Mouse (Mus musculus) MEL (cell line): ENCODE measurements around the gene Tmsb4x. TPM values are rescaled to one million over a fixed set of nuclear protein-coding genes. Genes with fewer than 3 reads are reported as not detected.

Experiments used
- DNase-seq: peaks from one replicate; pipeline ENCODE4 v3.0.0; 2011; ENCODE audit warnings: low read depth, low spot score
- H3K27ac ChIP-seq: 2 replicates; pipeline ENCODE4 v1.5.1; 2012; ENCODE audit warnings: low read depth, mild to moderate bottlenecking, control low read depth, low read length, moderate library complexity; ENCODE audit not compliant: control insufficient read depth
- H3K27me3 ChIP-seq, 2 experiments: fragments of 150-350 bp in 1 of 2; sonication (generic) in 1 of 2; 2 replicates each; pipeline ENCODE4 v1.6.1; 2012; ENCODE audit warnings: low read length in 2 of 2, mild to moderate bottlenecking in 2 of 2, improper control_type of control experiment in 1 of 2, moderate library complexity in 1 of 2; ENCODE audit not compliant: insufficient read depth in 2 of 2, control insufficient read depth in 1 of 2
- H3K36me3 ChIP-seq, 2 experiments: 2 replicates each; pipeline ENCODE4 v1.6.1; 2012 to 2014; ENCODE audit warnings: low read length in 2 of 2, improper control_type of control experiment in 1 of 2, inconsistent platforms in 1 of 2, mild to moderate bottlenecking in 1 of 2; ENCODE audit not compliant: insufficient read depth in 2 of 2, control insufficient read depth in 1 of 2
- H3K4me1 ChIP-seq, 2 experiments: fragments of 150-350 bp in 1 of 2; sonication (generic) in 1 of 2; 2 replicates each; pipeline ENCODE4 v1.6.1; 2012; ENCODE audit warnings: low read length in 2 of 2, improper control_type of control experiment in 1 of 2, mild to moderate bottlenecking in 1 of 2; ENCODE audit not compliant: insufficient read depth in 2 of 2, control insufficient read depth in 1 of 2
- H3K4me3 ChIP-seq, 2 experiments: fragments of 150-350 bp in 1 of 2; sonication (generic) in 1 of 2; 2 replicates each; pipeline ENCODE4 v1.5.1; 2012; ENCODE audit warnings: low read depth in 2 of 2, low read length in 2 of 2, mild to moderate bottlenecking in 2 of 2, moderate library complexity in 2 of 2, control low read depth in 1 of 2, improper control_type of control experiment in 1 of 2; ENCODE audit not compliant: control insufficient read depth in 1 of 2, insufficient read depth in 1 of 2
- H3K79me2 ChIP-seq: 2 replicates; pipeline ENCODE4 v1.6.1; 2012; ENCODE audit warnings: mild to moderate bottlenecking, low read length, moderate library complexity; ENCODE audit not compliant: control insufficient read depth, poor library complexity, insufficient read depth
- H3K9ac ChIP-seq: 2 replicates; pipeline ENCODE4 v1.6.1; 2012; ENCODE audit warnings: low read depth, mild to moderate bottlenecking, control low read depth, low read length, moderate library complexity; ENCODE audit not compliant: control insufficient read depth, poor library complexity, severe bottlenecking
- H3K9me3 ChIP-seq: fragments of 150-350 bp; sonication (generic); replicated peaks from 2 replicates; pipeline ENCODE4 v1.6.1; 2012; ENCODE audit warnings: mild to moderate bottlenecking, low read length, improper control_type of control experiment, moderate library complexity; ENCODE audit not compliant: insufficient read depth
- BHLHE40 ChIP-seq: IDR thresholded peaks from 2 replicates; pipeline ENCODE4 v1.6.1; 2012; ENCODE audit warnings: low read depth, mild to moderate bottlenecking, inconsistent platforms, low read length, improper control_type of control experiment, borderline replicate concordance
- CHD1 ChIP-seq: IDR thresholded peaks from 2 replicates; pipeline ENCODE4 v1.6.1; 2012; ENCODE audit warnings: low read depth, mild to moderate bottlenecking, inconsistent platforms, low read length, improper control_type of control experiment
- CHD2 ChIP-seq: IDR thresholded peaks from 2 replicates; pipeline ENCODE4 v1.6.1; 2011; ENCODE audit warnings: low read length, improper control_type of control experiment
- E2F4 ChIP-seq: IDR thresholded peaks from 2 replicates; pipeline ENCODE4 v1.6.1; 2011; ENCODE audit warnings: low read depth, low read length, improper control_type of control experiment, borderline replicate concordance
- EP300 ChIP-seq, 2 experiments: IDR thresholded peaks; 2 replicates each; pipeline ENCODE4 v1.6.1; 2011; ENCODE audit warnings: improper control_type of control experiment in 2 of 2, low read length in 2 of 2, low read depth in 1 of 2, mild to moderate bottlenecking in 1 of 2
- ETS1 ChIP-seq: IDR thresholded peaks from 2 replicates; pipeline ENCODE4 v1.6.1; 2012; ENCODE audit warnings: low read depth, mild to moderate bottlenecking, inconsistent platforms, low read length, improper control_type of control experiment, moderate library complexity
- GATA1 ChIP-seq: IDR thresholded peaks from 2 replicates; pipeline ENCODE4 v1.6.1; 2011; ENCODE audit warnings: low read depth, low read length, improper control_type of control experiment
- KAT2A ChIP-seq: conservative IDR thresholded peaks from 2 replicates; pipeline ENCODE4 v1.6.1; 2012; ENCODE audit warnings: low read depth, low read length, improper control_type of control experiment, inconsistent platforms
- MAFK ChIP-seq: IDR thresholded peaks from 2 replicates; pipeline ENCODE4 v1.6.1; 2011; ENCODE audit warnings: low read depth, mild to moderate bottlenecking, low read length, improper control_type of control experiment, borderline replicate concordance
- MAX ChIP-seq: IDR thresholded peaks from 2 replicates; pipeline ENCODE4 v1.6.1; 2011; ENCODE audit warnings: low read length, improper control_type of control experiment
- MEF2A ChIP-seq: IDR thresholded peaks from 2 replicates; pipeline ENCODE4 v1.6.1; 2014; ENCODE audit warnings: low read depth, mild to moderate bottlenecking, inconsistent platforms, low read length, improper control_type of control experiment; ENCODE audit not compliant: poor library complexity, insufficient replicate concordance, severe bottlenecking; ENCODE audit errors: extremely low read depth
- MYB ChIP-seq: IDR thresholded peaks from 2 replicates; pipeline ENCODE4 v1.6.1; 2011; ENCODE audit warnings: mild to moderate bottlenecking, low read depth, low read length, improper control_type of control experiment
- MYC ChIP-seq: IDR thresholded peaks from 2 replicates; pipeline ENCODE4 v1.6.1; 2011; ENCODE audit warnings: low read depth, mild to moderate bottlenecking, low read length, improper control_type of control experiment, moderate library complexity
- NELFE ChIP-seq: IDR thresholded peaks from 2 replicates; pipeline ENCODE4 v1.6.1; 2011; ENCODE audit warnings: low read depth, low read length, improper control_type of control experiment
- RAD21 ChIP-seq: IDR thresholded peaks from 2 replicates; pipeline ENCODE4 v1.6.1; 2011; ENCODE audit warnings: mild to moderate bottlenecking, low read depth, low read length, improper control_type of control experiment
- SMC3 ChIP-seq: IDR thresholded peaks from 2 replicates; pipeline ENCODE4 v1.6.1; 2011; ENCODE audit warnings: low read depth, low read length, improper control_type of control experiment
- TBP ChIP-seq: IDR thresholded peaks from 2 replicates; pipeline ENCODE4 v1.8.0; 2011; ENCODE audit warnings: low read depth, low read length, improper control_type of control experiment
- TCF12 ChIP-seq: IDR thresholded peaks from 2 replicates; pipeline ENCODE4 v1.6.1; 2014; ENCODE audit warnings: low read depth, mild to moderate bottlenecking, inconsistent platforms, low read length, improper control_type of control experiment, moderate library complexity
- UBTF ChIP-seq: IDR thresholded peaks from 2 replicates; pipeline ENCODE4 v1.6.1; 2012; ENCODE audit warnings: low read depth, mild to moderate bottlenecking, inconsistent platforms, low read length, improper control_type of control experiment, moderate library complexity, borderline replicate concordance; ENCODE audit not compliant: insufficient read depth
- USF2 ChIP-seq, 2 experiments: IDR thresholded peaks; 2 replicates each; pipeline ENCODE4 v1.6.1; 2011 to 2012; ENCODE audit warnings: improper control_type of control experiment in 2 of 2, low read length in 2 of 2, borderline replicate concordance in 1 of 2, inconsistent platforms in 1 of 2, low read depth in 1 of 2, mild to moderate bottlenecking in 1 of 2; ENCODE audit not compliant: insufficient read depth in 1 of 2
- ZC3H11A ChIP-seq: IDR thresholded peaks from 2 replicates; pipeline ENCODE4 v1.6.1; 2012; ENCODE audit warnings: low read depth, mild to moderate bottlenecking, inconsistent platforms, low read length, improper control_type of control experiment
- ZNF384 ChIP-seq: IDR thresholded peaks from 2 replicates; pipeline ENCODE4 v1.6.1; 2012; ENCODE audit warnings: low read depth, mild to moderate bottlenecking, inconsistent platforms, low read length, improper control_type of control experiment
- polyA plus RNA-seq, 2 experiments: library from polyadenylated mRNA; stranded (reverse) in 1 of 2; unstranded in 1 of 2; fragments of >175 nt in 1 of 2; fragments of >200 nt in 1 of 2; gene quantifications; 2 replicates each; pipeline versions ENCODE4 v1.2.1 to v1.2.4; 2012; ENCODE audit warnings: low replicate concordance in 2 of 2, low read depth in 1 of 2; ENCODE audit not compliant: insufficient read length in 2 of 2, insufficient read depth in 1 of 2, missing spikeins in 1 of 2
- total RNA-seq: library from RNA; depleted of rRNA; stranded (reverse); fragments of 300-350 nt; gene quantifications from 2 replicates; pipeline ENCODE4 v1.2.3, GENCODE M21; 2012

Tmsb4x gene
- total and polyA plus RNA-seq, 3 experiments = not detected

- DNase-seq = no peak
- H3K4me1 ChIP-seq = no peaks in the 10 kb centered on the region
- H3K9me3 ChIP-seq = no peaks in the 10 kb centered on the region
- H3K36me3 ChIP-seq = no peaks in the 10 kb centered on the region
- no peak overlapping the region for H3K4me3 ChIP-seq
- no peaks in the 10 kb centered on the region for H3K79me2 ChIP-seq
- H3K9ac ChIP-seq = no peak overlapping the region
- no peak overlapping the region for H3K27ac ChIP-seq
- no peak for TF ChIP-seq MAFK
- TF ChIP-seq KAT2A = no peak
- TF ChIP-seq USF2 (IDR thresholded peaks at IDR 0.05; ENCODE audit: borderline replicate concordance in 1 of 2, insufficient read depth in 1 of 2, low read depth in 1 of 2, low read length in 2 of 2) = no peak
- no peak for TF ChIP-seq SMC3
- TF ChIP-seq MYB = no peak
- no peak for TF ChIP-seq ZC3H11A
- TF ChIP-seq TBP = no peak
- TF ChIP-seq NELFE = no peak
- no peak for TF ChIP-seq GATA1
- no peak for TF ChIP-seq CHD2
- TF ChIP-seq ETS1 = no peak
- no peak for TF ChIP-seq EP300 (IDR thresholded peaks at IDR 0.05; ENCODE audit: low read depth in 1 of 2, low read length in 2 of 2)
- no peak for TF ChIP-seq MEF2A
- no peak for TF ChIP-seq MAX
- TF ChIP-seq UBTF = no peak
- no peak for TF ChIP-seq CHD1
- no peak for TF ChIP-seq BHLHE40
- no peak for TF ChIP-seq E2F4
- H3K27me3 ChIP-seq = no peaks in the 10 kb centered on the region
These were observed 22.0 kb upstream of the Tmsb4x start for GRCm38 (mm10) chrX:167231150-167231549.

GRCm38 (mm10) chrX:167229819-167230218 lies 20.7 kb upstream of the Tmsb4x start:
- H3K9me3 ChIP-seq = no peaks in the 10 kb centered on the region
- TF ChIP-seq TCF12 (no peak), ZNF384 (no peak), MAX (no peak), RAD21 (no peak), SMC3 (no peak), MYC (no peak), CHD1 (no peak)

More at GRCm38 (mm10) chrX:167229819-167230218, 20.7 kb upstream of the Tmsb4x start:
- Histone ChIP-seq H3K4me3 (no peak overlapping the region), H3K79me2 (no peaks in the 10 kb centered on the region), H3K27me3 (no peaks in the 10 kb centered on the region), H3K9ac (no peak overlapping the region), H3K27ac (no peak overlapping the region), H3K36me3 (no peaks in the 10 kb centered on the region), H3K4me1 (no peaks in the 10 kb centered on the region)
- DNase-seq = no peak
